Mouse (Mus musculus): ENCODE results near the gene 4430402I18Rik.

GRCm38 (mm10) chr19:28914598-28914997 lies 53.0 kb downstream of the 4430402I18Rik start:
- TF ChIP-seq GATA1 (IDR thresholded peaks at IDR 0.05; ENCODE audit: low read length) (no peak), TAL1 (IDR thresholded peaks at IDR 0.05; ENCODE audit: low read length) (no peak)

Data from erythroblast, embryonic 14.5 days (primary cell).